Mouse (Mus musculus): Measurements from ENCODE around the gene Asb13.

The Asb13 gene

DNA sequence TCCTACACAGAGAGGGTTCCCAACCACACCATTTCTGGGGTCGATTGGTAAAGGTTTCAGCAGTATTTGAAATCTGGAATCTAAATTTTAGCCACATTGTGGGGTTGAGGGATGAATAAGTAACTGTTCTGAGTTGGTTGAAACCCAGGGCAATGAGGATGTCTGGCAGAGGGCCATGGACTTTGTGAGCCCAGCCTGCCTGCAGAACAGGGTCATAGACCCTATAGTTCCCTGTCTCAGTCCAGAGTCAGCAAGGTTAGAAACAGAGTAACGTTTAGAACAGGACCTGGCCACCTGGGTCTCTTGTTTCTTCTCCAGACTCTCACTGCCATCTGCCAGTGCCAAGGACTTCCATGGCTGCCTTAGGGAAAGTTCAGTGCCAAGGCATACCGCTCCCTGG lies 30.4 kb downstream of the Asb13 start:
- DNase-seq (ENCODE audit: low spot score in 2 of 2), result no peak

- peak; percentile 49 to 79 for DNase-seq (ENCODE audit: low spot score in 2 of 2)
Observed at GRCm38 (mm10) chr13:3665308-3665723, 31.5 kb downstream of the Asb13 start.

DNA sequence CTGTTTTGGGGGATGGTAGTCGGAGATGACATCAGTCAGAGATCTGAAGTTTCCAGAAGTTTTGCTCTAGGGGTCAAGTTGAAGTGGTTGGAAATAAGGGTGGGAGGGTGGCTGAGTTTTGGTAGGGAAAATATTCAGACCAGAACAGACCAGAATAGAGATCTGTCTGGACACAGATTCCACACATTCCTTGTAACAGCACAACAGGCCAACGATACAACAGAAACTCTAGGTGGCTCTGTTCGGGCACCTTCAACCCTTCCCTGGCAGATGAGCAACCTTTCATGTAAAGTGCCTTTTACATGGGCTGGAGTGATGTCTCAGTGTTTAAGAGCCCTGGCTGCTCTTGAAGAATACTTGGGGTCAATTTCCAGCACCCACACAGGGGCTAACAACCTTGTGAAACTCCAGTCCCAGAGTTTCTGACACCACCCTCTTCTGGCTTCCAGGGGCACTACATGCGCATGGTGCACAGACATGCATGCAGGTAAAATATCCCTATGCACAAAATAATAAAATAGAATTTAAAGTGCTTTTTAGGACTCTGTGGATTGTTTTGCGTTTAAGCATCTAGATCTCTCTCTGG lies 33.5 kb downstream of the Asb13 start:
- DNase-seq (ENCODE audit: low spot score in 2 of 2), result no peak

DNA sequence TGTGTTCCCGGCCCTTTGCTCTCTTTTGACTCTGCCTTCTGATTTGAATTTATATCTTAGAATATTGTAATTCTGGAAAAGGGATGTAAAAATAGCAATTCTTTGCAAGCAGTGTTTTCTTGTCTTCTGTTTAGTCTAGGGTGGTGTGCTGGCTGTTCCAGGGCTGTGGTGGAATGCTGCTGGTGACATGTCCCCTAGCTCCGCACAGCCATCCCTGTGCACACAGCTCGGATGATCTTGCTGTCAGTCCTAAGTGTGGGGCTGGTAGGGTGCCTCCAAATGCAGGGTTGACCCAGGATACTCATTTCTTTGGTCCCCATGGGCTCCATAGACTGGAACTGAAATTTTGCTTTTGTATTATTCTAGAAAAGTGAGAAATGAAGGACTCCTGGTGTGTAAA lies 34.2 kb downstream of the Asb13 start:
- no peak for DNase-seq (ENCODE audit: low spot score in 2 of 2)

- DNase-seq (ENCODE audit: low spot score in 2 of 2), result no peak
Observed at GRCm38 (mm10) chr13:3669611-3670010, 35.8 kb downstream of the Asb13 start.

- DNase-seq (ENCODE audit: low spot score in 2 of 2), result no peak
Observed at GRCm38 (mm10) chr13:3670039-3670438, 36.2 kb downstream of the Asb13 start.

DNA sequence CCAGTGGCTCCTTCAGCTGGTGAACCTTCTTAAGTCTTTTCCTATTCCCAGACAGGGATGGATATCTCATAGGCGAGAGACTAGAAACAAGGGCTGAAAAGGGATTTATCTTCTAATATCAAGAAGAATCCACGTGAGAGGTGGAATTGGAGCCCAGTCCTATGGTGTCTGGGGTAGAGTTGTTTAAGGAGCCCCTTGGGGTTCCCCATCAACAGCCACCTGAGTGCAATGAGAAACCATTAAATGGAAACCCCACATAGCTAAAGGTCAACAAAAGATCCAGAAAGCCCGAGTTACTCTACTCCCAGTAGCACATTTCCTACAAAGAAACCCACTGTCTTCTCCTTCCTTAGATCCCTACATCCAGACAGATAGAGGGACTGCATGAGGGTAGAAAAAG lies 39.3 kb downstream of the Asb13 start:
- DNase-seq (ENCODE audit: low spot score in 2 of 2), result no peak

- no peak for DNase-seq (ENCODE audit: low spot score in 2 of 2)
Observed at GRCm38 (mm10) chr13:3673622-3674021, 39.8 kb downstream of the Asb13 start.

DNA sequence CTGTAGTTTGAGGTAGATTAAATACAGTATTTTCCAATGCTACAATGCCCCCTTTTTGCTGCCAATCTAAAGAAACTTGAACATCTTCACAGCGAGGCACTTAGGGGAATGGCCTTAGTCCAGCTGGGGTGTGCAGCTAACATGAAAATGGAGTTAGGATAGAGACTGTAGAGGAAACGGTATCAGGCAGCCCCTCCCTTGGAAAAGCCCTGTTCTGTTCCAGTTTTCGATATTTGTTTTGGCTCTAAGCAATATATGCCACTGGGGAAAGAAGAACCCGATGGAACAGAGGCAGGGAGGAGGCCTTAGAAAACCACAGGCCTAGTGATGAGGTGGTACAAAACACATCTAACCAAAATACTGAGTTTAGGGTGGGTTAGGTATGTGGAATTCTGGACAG lies 42.0 kb downstream of the Asb13 start:
- DNase-seq (ENCODE audit: low spot score in 2 of 2), result no peak

DNA sequence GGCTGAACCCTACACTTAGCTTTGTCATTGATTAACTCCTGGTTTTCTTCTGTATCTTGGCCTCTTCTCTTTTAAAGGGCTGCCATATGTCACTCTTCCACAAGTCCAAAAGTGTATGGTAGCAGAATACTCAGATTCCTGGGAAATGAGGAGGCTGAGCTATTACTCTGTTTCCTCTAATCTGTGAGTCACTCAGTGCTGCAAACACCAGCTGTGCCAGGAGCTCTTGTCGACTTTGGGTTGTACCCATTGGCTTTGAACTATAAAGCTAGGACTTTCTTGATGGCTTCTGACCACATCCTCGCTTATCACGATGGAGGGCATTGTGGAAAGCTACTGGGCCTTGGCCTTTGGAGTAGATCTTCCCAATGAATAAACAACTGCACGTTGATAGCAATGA lies 45.3 kb downstream of the Asb13 start:
- no peak for DNase-seq (ENCODE audit: low spot score in 2 of 2)

GRCm38 (mm10) chr13:3686306-3686705 lies 52.5 kb downstream of the Asb13 start:
- DNase-seq (ENCODE audit: low spot score in 2 of 2), result no peak

DNA sequence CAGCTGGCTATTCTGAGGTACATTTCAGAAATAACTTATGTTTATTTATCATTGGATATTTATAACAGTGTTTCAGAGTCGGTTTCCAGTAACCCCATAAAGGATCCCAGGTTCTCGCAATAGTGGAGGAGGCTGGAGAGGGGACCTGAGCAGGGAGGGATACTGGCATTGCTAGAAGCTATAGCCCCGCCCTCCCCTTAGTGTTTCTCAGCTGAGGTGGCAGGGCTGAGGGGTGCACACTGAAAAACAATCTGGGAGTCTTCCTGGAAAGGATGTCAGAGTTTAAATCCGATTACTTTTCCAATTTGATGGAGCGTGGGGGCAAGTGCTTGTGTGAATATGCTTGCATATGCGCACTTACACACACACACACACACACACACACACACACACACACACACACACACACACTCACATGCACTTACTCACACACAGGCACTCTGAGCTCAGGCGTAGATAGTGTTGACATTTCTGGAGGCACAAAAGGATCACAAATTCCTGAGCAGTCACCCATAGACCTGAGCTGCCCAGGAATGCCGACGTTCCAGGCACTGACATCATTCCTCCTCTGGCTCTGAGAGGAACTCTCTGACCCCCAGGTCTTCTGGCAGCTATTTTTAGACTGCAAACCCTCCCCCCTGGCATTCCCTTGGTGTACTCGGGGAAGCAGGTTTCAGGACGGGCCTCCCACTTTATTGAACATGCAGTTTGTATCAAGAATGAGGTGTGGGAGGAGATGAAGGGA lies 60.9 kb downstream of the Asb13 start:
- DNase-seq (ENCODE audit: low spot score in 2 of 2), result peak in 1 of 2 experiments; percentile 24

- no peak for DNase-seq (ENCODE audit: low spot score in 2 of 2)
Observed at GRCm38 (mm10) chr13:3696977-3697735, 63.3 kb downstream of the Asb13 start.

- DNase-seq (ENCODE audit: low spot score in 2 of 2), result no peak
Observed at GRCm38 (mm10) chr13:3700752-3701151, 66.9 kb downstream of the Asb13 start.
